Mouse (Mus musculus): ENCODE measurements at regions not wholly inside any gene's neighbourhood (a gene's known extent, or its start where the extent isn't known, plus 50 kb on each side); places are given as distances from the start of the nearest gene placed in this dataset.

- Histone ChIP-seq H3K9ac (replicated peaks) (no peak overlapping the region), H3K9me3 (no peaks in the 10 kb centered on the region), H3K4me3 (no peak overlapping the region), H3K36me3 (no peaks in the 10 kb centered on the region), H3K27me3 (no peaks in the 10 kb centered on the region), H3K4me2 (replicated peaks) (no peak overlapping the region), H3K4me1 (no peaks in the 10 kb centered on the region; the same call in 1 of the 2 replicates), H3K27ac (replicated peaks) (no peak overlapping the region)
- no peak for ATAC-seq (ENCODE audit: low FRiP score, low read depth)
- 92% methylated on average over 2 of the region's 2 CpGs for WGBS
Observed at GRCm38 (mm10) chr1:194315593-194315992, 302.4 kb upstream of the Plxna2 start.

- no peaks in the 10 kb centered on the region for H3K36me3 ChIP-seq
- H3K4me2 ChIP-seq (replicated peaks) = no peak overlapping the region
- no peak overlapping the region for H3K27ac ChIP-seq (replicated peaks)
- no peaks in the 10 kb centered on the region for H3K27me3 ChIP-seq
- peaks cover 8% of the 10 kb centered on the region; the same call in 1 of the 2 replicates for H3K4me1 ChIP-seq
- 23% methylated on average over 2 of the region's 2 CpGs for WGBS
- H3K9me3 ChIP-seq = no peaks in the 10 kb centered on the region
- no peak overlapping the region for H3K9ac ChIP-seq (replicated peaks)
- ATAC-seq (ENCODE audit: low FRiP score, low read depth) = 0 out of 2 replicates have a peak, but pooled peaks have one; percentile 74
- no peak overlapping the region for H3K4me3 ChIP-seq
Observed at GRCm38 (mm10) chr1:194310373-194310772, 307.6 kb upstream of the Plxna2 start.

DNA sequence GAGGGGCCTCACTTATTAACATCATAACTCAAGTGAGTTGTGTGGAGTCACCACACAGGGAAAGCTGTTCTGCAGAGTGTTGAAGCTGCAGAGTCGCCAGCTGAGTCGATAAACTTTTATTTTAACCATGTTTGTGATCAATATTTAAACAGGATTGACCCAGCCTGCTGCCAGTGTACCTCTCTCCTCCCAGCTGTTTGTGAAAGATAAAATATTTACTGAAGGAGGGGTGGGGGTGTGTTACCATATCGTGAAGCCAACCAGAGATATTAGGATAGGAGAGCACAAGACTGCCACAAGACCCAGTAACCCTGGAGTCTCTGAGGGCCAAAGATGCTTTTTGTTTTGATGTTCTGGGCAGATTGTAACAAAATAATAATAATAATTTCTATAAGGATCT, 309.4 kb upstream of the Plxna2 start:
- H3K36me3 ChIP-seq = no peaks in the 10 kb centered on the region
- H3K4me2 ChIP-seq (replicated peaks) = no peak overlapping the region
- ATAC-seq (ENCODE audit: low FRiP score, low read depth) = no peak
- H3K4me1 ChIP-seq = peaks cover 8% of the 10 kb centered on the region; the same call in 1 of the 2 replicates
- no peak overlapping the region for H3K9ac ChIP-seq (replicated peaks)
- H3K27ac ChIP-seq (replicated peaks) = no peak overlapping the region
- no peaks in the 10 kb centered on the region for H3K27me3 ChIP-seq
- H3K4me3 ChIP-seq = no peak overlapping the region
- WGBS = 67% methylated on average over 3 of the region's 3 CpGs
- H3K9me3 ChIP-seq = no peaks in the 10 kb centered on the region

DNA sequence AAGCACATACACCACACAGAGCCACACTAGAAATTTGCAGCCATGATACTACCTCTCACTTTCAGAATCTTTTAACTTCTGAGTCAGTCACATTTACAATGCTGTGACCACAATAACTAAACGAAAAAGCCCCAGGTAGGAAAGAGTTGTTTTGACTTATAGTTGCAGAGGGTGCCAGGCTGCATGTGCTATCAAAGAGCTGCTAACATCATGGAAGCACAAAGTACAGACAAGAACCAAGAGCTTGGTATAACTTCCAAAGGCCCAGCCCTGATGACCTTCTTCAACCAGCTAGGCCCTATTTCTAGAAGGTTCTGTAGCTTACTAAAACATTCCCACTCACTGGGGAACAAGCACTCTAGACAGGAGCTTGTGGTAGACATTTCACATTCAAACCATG, 314.1 kb upstream of the Plxna2 start:
- H3K9me3 ChIP-seq = no peaks in the 10 kb centered on the region
- no peak overlapping the region for H3K4me3 ChIP-seq
- no peak overlapping the region for H3K9ac ChIP-seq (replicated peaks)
- H3K36me3 ChIP-seq = no peaks in the 10 kb centered on the region
- WGBS = 78% methylated on average over 1 of the region's 1 CpGs
- H3K27me3 ChIP-seq = no peaks in the 10 kb centered on the region
- H3K4me2 ChIP-seq (replicated peaks) = no peak overlapping the region
- no peaks in the 10 kb centered on the region; the same call in 1 of the 2 replicates for H3K4me1 ChIP-seq
- no peak for ATAC-seq (ENCODE audit: low FRiP score, low read depth)
- H3K27ac ChIP-seq (replicated peaks) = no peak overlapping the region

- H3K4me3 ChIP-seq = no peak overlapping the region
- H3K27ac ChIP-seq (replicated peaks) = no peak overlapping the region
- H3K36me3 ChIP-seq = no peaks in the 10 kb centered on the region
- no peak overlapping the region for H3K4me2 ChIP-seq (replicated peaks)
- no peaks in the 10 kb centered on the region for H3K9me3 ChIP-seq
- H3K27me3 ChIP-seq = no peaks in the 10 kb centered on the region
- H3K9ac ChIP-seq (replicated peaks) = no peak overlapping the region
- no peaks in the 10 kb centered on the region for H3K4me1 ChIP-seq
- WGBS = 42% methylated on average over 1 of the region's 1 CpGs
- ATAC-seq (ENCODE audit: low FRiP score, low read depth) = no peak
Observed at GRCm38 (mm10) chr1:194302775-194303174, 315.2 kb upstream of the Plxna2 start.

GRCm38 (mm10) chr1:194281941-194282340, 336.1 kb upstream of the Plxna2 start:
- Histone ChIP-seq H3K27ac (replicated peaks) (no peak overlapping the region), H3K4me1 (no peaks in the 10 kb centered on the region), H3K9me3 (no peaks in the 10 kb centered on the region), H3K9ac (replicated peaks) (no peak overlapping the region), H3K4me2 (replicated peaks) (no peak overlapping the region), H3K4me3 (no peak overlapping the region), H3K36me3 (no peaks in the 10 kb centered on the region), H3K27me3 (no peaks in the 10 kb centered on the region)
- no peak for ATAC-seq (ENCODE audit: low FRiP score, low read depth)
- 65% methylated on average over 3 of the region's 3 CpGs for WGBS

- H3K27ac ChIP-seq (replicated peaks) = no peak overlapping the region
- no peaks in the 10 kb centered on the region for H3K9me3 ChIP-seq
- H3K27me3 ChIP-seq = no peaks in the 10 kb centered on the region
- no peak overlapping the region for H3K4me2 ChIP-seq (replicated peaks)
- H3K4me3 ChIP-seq = no peak overlapping the region
- ATAC-seq (ENCODE audit: low FRiP score, low read depth) = no peak
- H3K9ac ChIP-seq (replicated peaks) = no peak overlapping the region
- H3K36me3 ChIP-seq = no peaks in the 10 kb centered on the region
- no peaks in the 10 kb centered on the region for H3K4me1 ChIP-seq
Observed at GRCm38 (mm10) chr1:194268028-194268427, 350.0 kb upstream of the Plxna2 start.

- Histone ChIP-seq H3K27me3 (no peaks in the 10 kb centered on the region), H3K4me2 (replicated peaks) (no peak overlapping the region), H3K4me3 (no peak overlapping the region), H3K9ac (replicated peaks) (no peak overlapping the region), H3K27ac (replicated peaks) (no peak overlapping the region), H3K4me1 (0 out of 2 replicates have a peak, but pooled peaks cover 4% of the 10 kb centered on the region), H3K36me3 (no peaks in the 10 kb centered on the region), H3K9me3 (no peaks in the 10 kb centered on the region)
- no peak for ATAC-seq (ENCODE audit: low FRiP score, low read depth)
- WGBS = 34% methylated on average over 4 of the region's 4 CpGs
Observed at GRCm38 (mm10) chr1:194262374-194262773, 355.6 kb upstream of the Plxna2 start.

GRCm38 (mm10) chr1:194259957-194260356, 358.1 kb upstream of the Plxna2 start:
- H3K9ac ChIP-seq (replicated peaks) = no peak overlapping the region
- H3K4me3 ChIP-seq = no peak overlapping the region
- no peak overlapping the region for H3K27ac ChIP-seq (replicated peaks)
- H3K4me1 ChIP-seq = 0 out of 2 replicates have a peak, but pooled peaks cover 4% of the 10 kb centered on the region
- no peaks in the 10 kb centered on the region for H3K27me3 ChIP-seq
- WGBS = 86% methylated on average over 3 of the region's 3 CpGs
- no peaks in the 10 kb centered on the region for H3K36me3 ChIP-seq
- H3K4me2 ChIP-seq (replicated peaks) = no peak overlapping the region
- no peaks in the 10 kb centered on the region for H3K9me3 ChIP-seq
- ATAC-seq (ENCODE audit: low FRiP score, low read depth) = no peak

- ATAC-seq (ENCODE audit: low FRiP score, low read depth) = peak; percentile 66
Observed at GRCm38 (mm10) chr1:194244776-194245366, 373.1 kb upstream of the Plxna2 start.

DNA sequence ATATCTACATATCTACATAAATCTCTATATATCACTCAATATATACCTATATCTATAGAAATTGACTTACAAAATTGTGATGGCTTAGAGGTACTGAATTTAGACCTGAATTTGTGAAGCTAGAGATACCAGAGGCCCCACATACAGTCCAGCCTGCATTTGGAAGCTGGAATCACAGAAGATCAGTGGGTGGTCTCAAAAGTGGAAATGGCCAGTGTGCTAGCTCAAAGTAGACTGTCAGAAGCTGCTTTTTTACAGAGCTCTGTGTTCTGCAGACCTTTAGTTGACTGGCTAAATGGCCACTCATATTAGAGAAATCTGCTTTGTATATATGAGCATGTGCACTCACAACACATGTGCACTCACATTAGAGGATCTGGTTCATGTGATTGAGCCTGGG, 376.9 kb upstream of the Plxna2 start:
- no peak overlapping the region for H3K4me2 ChIP-seq (replicated peaks)
- no peaks in the 10 kb centered on the region for H3K9me3 ChIP-seq
- H3K4me3 ChIP-seq = no peak overlapping the region
- H3K36me3 ChIP-seq = no peaks in the 10 kb centered on the region
- no peak overlapping the region for H3K9ac ChIP-seq (replicated peaks)
- H3K27me3 ChIP-seq = 0 out of 2 replicates have a peak, but pooled peaks cover 3% of the 10 kb centered on the region
- peaks cover 7% of the 10 kb centered on the region; the same call in 1 of the 2 replicates for H3K4me1 ChIP-seq
- no peak overlapping the region for H3K27ac ChIP-seq (replicated peaks)
- no peak for ATAC-seq (ENCODE audit: low FRiP score, low read depth)

More at GRCm38 (mm10) chr1:194244776-194245366, 373.1 kb upstream of the Plxna2 start:
- Histone ChIP-seq H3K9me3 (no peaks in the 10 kb centered on the region), H3K27ac (replicated peaks) (no peak overlapping the region), H3K4me3 (no peak overlapping the region), H3K27me3 (0 out of 2 replicates have a peak, but pooled peaks cover 3% of the 10 kb centered on the region), H3K4me2 (replicated peaks) (no peak overlapping the region), H3K36me3 (no peaks in the 10 kb centered on the region), H3K4me1 (peaks cover 7% of the 10 kb centered on the region; the same call in 1 of the 2 replicates), H3K9ac (replicated peaks) (no peak overlapping the region)
- WGBS = 5% methylated on average over 1 of the region's 1 CpGs

GRCm38 (mm10) chr1:194231206-194231605, 386.8 kb upstream of the Plxna2 start:
- WGBS = 40% methylated on average over 4 of the region's 4 CpGs
- no peak overlapping the region for H3K4me2 ChIP-seq (replicated peaks)
- H3K27me3 ChIP-seq = no peaks in the 10 kb centered on the region; the same call in 1 of the 2 replicates
- no peaks in the 10 kb centered on the region for H3K9me3 ChIP-seq
- H3K27ac ChIP-seq (replicated peaks) = peak overlapping the region; percentile 56; the same call in 1 of the 2 replicates
- no peaks in the 10 kb centered on the region for H3K36me3 ChIP-seq
- peaks cover 28% of the 10 kb centered on the region for H3K4me1 ChIP-seq
- H3K4me3 ChIP-seq = no peak overlapping the region
- H3K9ac ChIP-seq (replicated peaks) = no peak overlapping the region
- no peak for ATAC-seq (ENCODE audit: low FRiP score, low read depth)

All from midbrain, embryonic 12.5 days (tissue).